Mouse (Mus musculus): ENCODE measurements around the gene Spag17.

- TF ChIP-seq CTCF (IDR thresholded peaks at IDR 0.05; ENCODE audit: borderline replicate concordance, control insufficient read depth, extremely low read depth, insufficient read depth, low read length, poor library complexity) (no peak), POLR2A (IDR thresholded peaks at IDR 0.05; ENCODE audit: control insufficient read depth, extremely low read depth, insufficient read depth, low read length, poor library complexity) (no peak)
These were observed 20.5 kb upstream of the Spag17 start for GRCm38 (mm10) chr3:99864706-99865105.

All from thymus, adult 2 months (tissue).